Mouse (Mus musculus): ENCODE results near the gene Zbtb25. TPM values are rescaled to one million over a fixed set of nuclear protein-coding genes. Genes with fewer than 3 reads are reported as not detected.

Gene Zbtb25
- polyA plus RNA-seq, 1 experiment from 2014 or later, result 15.7 TPM

GRCm38 (mm10) chr12:76335641-76336040 is 33.8 kb downstream of the Zbtb25 start:
- Histone ChIP-seq H3K4me3 (ENCODE audit: low read depth, low read length) (no peak overlapping the region), H3K4me1 (ENCODE audit: control insufficient read depth, insufficient read depth, low read length) (no peaks in the 10 kb centered on the region), H3K36me3 (ENCODE audit: control insufficient read depth, insufficient read depth, low read length) (peaks cover 3% of the 10 kb centered on the region; the same call in 1 of the 2 replicates), H3K9me3 (replicated peaks; ENCODE audit: control insufficient read depth, low read length, poor library complexity, severe bottlenecking) (no peaks in the 10 kb centered on the region), H3K4me2 (ENCODE audit: low read length) (no peak overlapping the region), H3K9ac (ENCODE audit: low read depth, low read length) (no peak overlapping the region), H3K27me3 (ENCODE audit: control insufficient read depth, insufficient read depth, low read depth, low read length) (no peaks in the 10 kb centered on the region), H3K27ac (ENCODE audit: low read length) (no peak overlapping the region)
- 91% methylated on average over 5 of the region's 5 CpGs for WGBS
- no peak for ATAC-seq

- H3K4me1 ChIP-seq (ENCODE audit: control insufficient read depth, insufficient read depth, low read length), result no peaks in the 10 kb centered on the region
- no peak for ATAC-seq
- H3K9ac ChIP-seq (ENCODE audit: low read depth, low read length), result no peak overlapping the region
- 95% methylated on average over 5 of the region's 5 CpGs for WGBS
- no peaks in the 10 kb centered on the region for H3K9me3 ChIP-seq (replicated peaks; ENCODE audit: control insufficient read depth, low read length, poor library complexity, severe bottlenecking)
- no peak overlapping the region for H3K27ac ChIP-seq (ENCODE audit: low read length)
- no peaks in the 10 kb centered on the region for H3K27me3 ChIP-seq (ENCODE audit: control insufficient read depth, insufficient read depth, low read depth, low read length)
- H3K36me3 ChIP-seq (ENCODE audit: control insufficient read depth, insufficient read depth, low read length), result peaks cover 7% of the 10 kb centered on the region; the same call in 1 of the 2 replicates
- H3K4me2 ChIP-seq (ENCODE audit: low read length), result no peak overlapping the region
- no peak overlapping the region for H3K4me3 ChIP-seq (ENCODE audit: low read depth, low read length)
Observed at GRCm38 (mm10) chr12:76333688-76334087, 35.7 kb downstream of the Zbtb25 start.

- Histone ChIP-seq H3K4me2 (ENCODE audit: low read length) (no peak overlapping the region), H3K27me3 (ENCODE audit: control insufficient read depth, insufficient read depth, low read depth, low read length) (no peaks in the 10 kb centered on the region), H3K27ac (ENCODE audit: low read length) (no peak overlapping the region), H3K4me1 (ENCODE audit: control insufficient read depth, insufficient read depth, low read length) (peaks cover 11% of the 10 kb centered on the region; the same call in 1 of the 2 replicates), H3K9me3 (replicated peaks; ENCODE audit: control insufficient read depth, low read length, poor library complexity, severe bottlenecking) (no peaks in the 10 kb centered on the region), H3K4me3 (ENCODE audit: low read depth, low read length) (no peak overlapping the region), H3K36me3 (ENCODE audit: control insufficient read depth, insufficient read depth, low read length) (peaks cover 13% of the 10 kb centered on the region; the same call in 1 of the 2 replicates), H3K9ac (ENCODE audit: low read depth, low read length) (no peak overlapping the region)
- WGBS, result 88% methylated on average over 6 of the region's 6 CpGs
- no peak for ATAC-seq
Observed at GRCm38 (mm10) chr12:76328567-76329354, 40.6 kb downstream of the Zbtb25 start.

- 88% methylated on average over 23 of the region's 23 CpGs for WGBS
- Histone ChIP-seq H3K4me2 (ENCODE audit: low read length) (no peak overlapping the region), H3K4me1 (ENCODE audit: control insufficient read depth, insufficient read depth, low read length) (peaks cover 11% of the 10 kb centered on the region; the same call in 1 of the 2 replicates), H3K9me3 (replicated peaks; ENCODE audit: control insufficient read depth, low read length, poor library complexity, severe bottlenecking) (no peaks in the 10 kb centered on the region), H3K36me3 (ENCODE audit: control insufficient read depth, insufficient read depth, low read length) (peaks cover 13% of the 10 kb centered on the region; the same call in 1 of the 2 replicates), H3K27ac (ENCODE audit: low read length) (no peak overlapping the region), H3K27me3 (ENCODE audit: control insufficient read depth, insufficient read depth, low read depth, low read length) (no peaks in the 10 kb centered on the region), H3K9ac (ENCODE audit: low read depth, low read length) (no peak overlapping the region), H3K4me3 (ENCODE audit: low read depth, low read length) (no peak overlapping the region)
- no peak for ATAC-seq
Observed at GRCm38 (mm10) chr12:76326437-76327220, 42.8 kb downstream of the Zbtb25 start.

- H3K27me3 ChIP-seq (ENCODE audit: control insufficient read depth, insufficient read depth, low read depth, low read length), result no peaks in the 10 kb centered on the region
- peak within 1 kb of the TSS; percentile 63 for H3K4me3 ChIP-seq (ENCODE audit: low read depth, low read length)
- peak within 1 kb of the TSS; percentile 74 for H3K9ac ChIP-seq (ENCODE audit: low read depth, low read length)
- peaks cover 11% of the 10 kb centered on the region; the same call in 1 of the 2 replicates for H3K4me1 ChIP-seq (ENCODE audit: control insufficient read depth, insufficient read depth, low read length)
- H3K4me2 ChIP-seq (ENCODE audit: low read length), result peak within 1 kb of the TSS; percentile 76
- peak within 1 kb of the TSS; percentile 78 for H3K27ac ChIP-seq (ENCODE audit: low read length)
- H3K36me3 ChIP-seq (ENCODE audit: control insufficient read depth, insufficient read depth, low read length), result peaks cover 5% of the 10 kb centered on the region; the same call in 1 of the 2 replicates
- no peaks in the 10 kb centered on the region for H3K9me3 ChIP-seq (replicated peaks; ENCODE audit: control insufficient read depth, low read length, poor library complexity, severe bottlenecking)
- WGBS, result under 1% methylated on average over 48 of the region's 53 CpGs
- peak; percentile 99 for ATAC-seq
Observed at GRCm38 (mm10) chr12:76324679-76325431, 44.5 kb downstream of the Zbtb25 start, which contains the start of gene Akap5. Gene Akap5, plus strand, starts transcription at chr12:76324891.

- ATAC-seq, result 0 out of 2 replicates have a peak, but pooled peaks have one; percentile 21
- Histone ChIP-seq H3K27ac (ENCODE audit: low read length) (no peak overlapping the region), H3K9me3 (replicated peaks; ENCODE audit: control insufficient read depth, low read length, poor library complexity, severe bottlenecking) (no peaks in the 10 kb centered on the region), H3K27me3 (ENCODE audit: control insufficient read depth, insufficient read depth, low read depth, low read length) (no peaks in the 10 kb centered on the region), H3K4me2 (ENCODE audit: low read length) (no peak overlapping the region), H3K4me3 (ENCODE audit: low read depth, low read length) (no peak overlapping the region), H3K9ac (ENCODE audit: low read depth, low read length) (no peak overlapping the region), H3K4me1 (ENCODE audit: control insufficient read depth, insufficient read depth, low read length) (no peaks in the 10 kb centered on the region), H3K36me3 (ENCODE audit: control insufficient read depth, insufficient read depth, low read length) (no peaks in the 10 kb centered on the region; the same call in 1 of the 2 replicates)
- WGBS, result 78% methylated on average over 9 of the region's 9 CpGs
Observed at GRCm38 (mm10) chr12:76318282-76319212, 50.9 kb downstream of the Zbtb25 start.

GRCm38 (mm10) chr12:76311951-76312350 is 57.5 kb downstream of the Zbtb25 start:
- no peak for ATAC-seq
- no peaks in the 10 kb centered on the region for H3K27me3 ChIP-seq (ENCODE audit: control insufficient read depth, insufficient read depth, low read depth, low read length)
- WGBS, result 88% methylated on average over 8 of the region's 8 CpGs

GRCm38 (mm10) chr12:76311227-76311626 is 58.2 kb downstream of the Zbtb25 start:
- Histone ChIP-seq H3K4me1 (ENCODE audit: control insufficient read depth, insufficient read depth, low read length) (no peaks in the 10 kb centered on the region), H3K9ac (ENCODE audit: low read depth, low read length) (no peak overlapping the region), H3K4me2 (ENCODE audit: low read length) (no peak overlapping the region), H3K27me3 (ENCODE audit: control insufficient read depth, insufficient read depth, low read depth, low read length) (no peaks in the 10 kb centered on the region), H3K27ac (ENCODE audit: low read length) (no peak overlapping the region), H3K4me3 (ENCODE audit: low read depth, low read length) (no peak overlapping the region), H3K36me3 (ENCODE audit: control insufficient read depth, insufficient read depth, low read length) (no peaks in the 10 kb centered on the region; the same call in 1 of the 2 replicates), H3K9me3 (replicated peaks; ENCODE audit: control insufficient read depth, low read length, poor library complexity, severe bottlenecking) (no peaks in the 10 kb centered on the region)
- ATAC-seq, result no peak
- 96% methylated on average over 9 of the region's 9 CpGs for WGBS

More at GRCm38 (mm10) chr12:76311951-76312350, 57.5 kb downstream of the Zbtb25 start:
- H3K4me3 ChIP-seq (ENCODE audit: low read depth, low read length), result no peak overlapping the region
- no peaks in the 10 kb centered on the region for H3K9me3 ChIP-seq (replicated peaks; ENCODE audit: control insufficient read depth, low read length, poor library complexity, severe bottlenecking)
- H3K4me1 ChIP-seq (ENCODE audit: control insufficient read depth, insufficient read depth, low read length), result no peaks in the 10 kb centered on the region
- H3K9ac ChIP-seq (ENCODE audit: low read depth, low read length), result no peak overlapping the region
- H3K27ac ChIP-seq (ENCODE audit: low read length), result no peak overlapping the region
- no peaks in the 10 kb centered on the region; the same call in 1 of the 2 replicates for H3K36me3 ChIP-seq (ENCODE audit: control insufficient read depth, insufficient read depth, low read length)
- H3K4me2 ChIP-seq (ENCODE audit: low read length), result no peak overlapping the region
